Mouse (Mus musculus): Measurements from ENCODE around the gene Dnmt3a.
A peak's percentile ranks its signal among the peaks of the same experiment; 100 is the strongest.

GRCm38 (mm10) chr12:3834373-3835314 lies 28.8 kb downstream of the Dnmt3a start:
- TF ChIP-seq CTCF (IDR thresholded peaks at IDR 0.05; ENCODE audit: control insufficient read depth, insufficient read depth, low read length) (peak; percentile 27; the same call in 1 of the 2 replicates), POLR2A (IDR thresholded peaks at IDR 0.05; ENCODE audit: borderline replicate concordance, control insufficient read depth, low read depth, low read length) (no peak)
